Mouse (Mus musculus) liver, adult 2 months (tissue): ENCODE measurements around the gene Rhou.

ENCODE experiments used
- CTCF ChIP-seq: fragments of 200-500 bp; IDR thresholded peaks from 2 replicates; pipeline ENCODE4 v1.5.1; 2011; ENCODE audit warnings: low read depth, low read length, control low read depth
- POLR2A ChIP-seq: fragments of 200-500 bp; IDR thresholded peaks from 2 replicates; pipeline ENCODE4 v1.6.1; 2011; ENCODE audit warnings: low read length, control low read depth; ENCODE audit not compliant: insufficient read depth; ENCODE audit errors: extremely low read depth

GRCm38 (mm10) chr8:123628968-123629755 lies 24.6 kb upstream of the Rhou start:
- TF ChIP-seq CTCF (peak; percentile 87), POLR2A (no peak)
